Mouse (Mus musculus) embryonic facial prominence, embryonic 11.5 days (tissue): Measurements from ENCODE around the gene Setd7. TPM values are rescaled to one million over a fixed set of nuclear protein-coding genes. Genes with fewer than 3 reads are reported as not detected.

Source experiments
- ATAC-seq: fragments of 200-750 bp; cut with Nextera tagmentation; replicated peaks from 2 replicates; pipeline ENCODE4 v1.8.0; 2017; ENCODE audit warnings: low read depth; ENCODE audit not compliant: insufficient number of reproducible peaks, low FRiP score, low TSS enrichment
- DNase-seq: peaks from one replicate; pipeline ENCODE4 v3.0.0-alpha.2; 2015; ENCODE audit warnings: low spot score
- H3K27ac ChIP-seq: fragments of 300-500 bp; sonication (generic); replicated peaks from 2 replicates; pipeline ENCODE4 v1.5.1; 2014; ENCODE audit warnings: mild to moderate bottlenecking, low read depth, low read length, control low read depth
- H3K27me3 ChIP-seq: fragments of 300-500 bp; sonication (generic); 2 replicates; pipeline ENCODE4 v1.6.1; 2014; ENCODE audit warnings: mild to moderate bottlenecking, low read length, moderate library complexity, mixed read lengths; ENCODE audit not compliant: control insufficient read depth, insufficient read depth
- H3K36me3 ChIP-seq: fragments of 300-500 bp; sonication (generic); replicated peaks from 2 replicates; pipeline ENCODE4 v1.6.1; 2014; ENCODE audit warnings: low read depth, mild to moderate bottlenecking, low read length, moderate library complexity, mixed read lengths; ENCODE audit not compliant: control insufficient read depth, insufficient read depth
- H3K4me1 ChIP-seq: fragments of 300-500 bp; sonication (generic); 2 replicates; pipeline ENCODE4 v1.6.1; 2014; ENCODE audit warnings: low read length, mixed read lengths; ENCODE audit not compliant: control insufficient read depth, insufficient read depth
- H3K4me2 ChIP-seq: fragments of 300-500 bp; sonication (generic); 2 replicates; pipeline ENCODE4 v1.6.1; 2014; ENCODE audit warnings: low read depth, mild to moderate bottlenecking, control low read depth, low read length, moderate library complexity
- H3K4me3 ChIP-seq: fragments of 300-500 bp; sonication (generic); 2 replicates; pipeline ENCODE4 v1.5.1; 2014; ENCODE audit warnings: low read depth, low read length, control low read depth
- H3K9ac ChIP-seq: fragments of 300-500 bp; sonication (generic); replicated peaks from 2 replicates; pipeline ENCODE4 v1.6.1; 2014; ENCODE audit warnings: mild to moderate bottlenecking, control low read depth, low read length
- H3K9me3 ChIP-seq: fragments of 300-500 bp; sonication (generic); replicated peaks from 2 replicates; pipeline ENCODE4 v1.6.1; 2016; ENCODE audit warnings: mild to moderate bottlenecking, low read length, inconsistent platforms, mixed read lengths; ENCODE audit not compliant: control insufficient read depth
- WGBS: fragments of 180-500 bp; shearing (Covaris S2); extraction: QIAGEN DNeasy Blood & Tissue Kit; methylation state at CpG from one replicate; pipeline ENCODE4 v1.1.7; 2014; 5-methylcytosine and 5-hydroxymethylcytosine counted together
- polyA plus RNA-seq: library from polyadenylated mRNA; unstranded; fragments of >200 nt; fragmentation: Nextera tagmentation; extraction: Ambion mirVana; gene quantifications from 2 replicates; pipeline ENCODE4 v1.2.1, GENCODE M21; 2014

Setd7 gene
- polyA plus RNA-seq, 1 experiment from 2014 or later: 5.0 TPM

DNA sequence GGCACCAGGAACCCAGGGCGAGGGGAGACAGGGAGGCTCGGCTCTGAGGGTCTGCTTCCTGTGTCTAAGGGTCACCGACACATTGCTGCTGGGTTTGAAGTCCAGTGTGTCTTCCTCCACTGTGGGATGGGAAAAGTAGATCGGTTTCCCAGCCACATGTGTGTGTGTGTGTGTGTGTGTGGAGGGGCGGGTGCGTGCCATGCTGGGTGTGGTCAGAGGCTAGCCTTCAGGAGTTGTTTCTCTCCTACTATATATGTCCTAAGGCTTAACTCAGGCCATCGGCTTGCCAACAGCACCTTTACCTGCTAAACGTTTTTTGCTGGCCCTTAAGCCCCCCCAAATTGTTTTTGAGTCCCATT lies 41.9 kb downstream of the Setd7 start:
- Histone ChIP-seq H3K36me3 (no peaks in the 10 kb centered on the region; the same call in none of the 2 replicates), H3K9me3 (no peaks in the 10 kb centered on the region), H3K4me2 (no peak overlapping the region), H3K4me3 (no peak overlapping the region), H3K27ac (no peak overlapping the region), H3K9ac (no peak overlapping the region), H3K27me3 (no peaks in the 10 kb centered on the region), H3K4me1 (no peaks in the 10 kb centered on the region)
- DNase-seq (no peak), ATAC-seq (no peak)
- WGBS: 61% methylated on average over 8 of the region's 8 CpGs

DNA sequence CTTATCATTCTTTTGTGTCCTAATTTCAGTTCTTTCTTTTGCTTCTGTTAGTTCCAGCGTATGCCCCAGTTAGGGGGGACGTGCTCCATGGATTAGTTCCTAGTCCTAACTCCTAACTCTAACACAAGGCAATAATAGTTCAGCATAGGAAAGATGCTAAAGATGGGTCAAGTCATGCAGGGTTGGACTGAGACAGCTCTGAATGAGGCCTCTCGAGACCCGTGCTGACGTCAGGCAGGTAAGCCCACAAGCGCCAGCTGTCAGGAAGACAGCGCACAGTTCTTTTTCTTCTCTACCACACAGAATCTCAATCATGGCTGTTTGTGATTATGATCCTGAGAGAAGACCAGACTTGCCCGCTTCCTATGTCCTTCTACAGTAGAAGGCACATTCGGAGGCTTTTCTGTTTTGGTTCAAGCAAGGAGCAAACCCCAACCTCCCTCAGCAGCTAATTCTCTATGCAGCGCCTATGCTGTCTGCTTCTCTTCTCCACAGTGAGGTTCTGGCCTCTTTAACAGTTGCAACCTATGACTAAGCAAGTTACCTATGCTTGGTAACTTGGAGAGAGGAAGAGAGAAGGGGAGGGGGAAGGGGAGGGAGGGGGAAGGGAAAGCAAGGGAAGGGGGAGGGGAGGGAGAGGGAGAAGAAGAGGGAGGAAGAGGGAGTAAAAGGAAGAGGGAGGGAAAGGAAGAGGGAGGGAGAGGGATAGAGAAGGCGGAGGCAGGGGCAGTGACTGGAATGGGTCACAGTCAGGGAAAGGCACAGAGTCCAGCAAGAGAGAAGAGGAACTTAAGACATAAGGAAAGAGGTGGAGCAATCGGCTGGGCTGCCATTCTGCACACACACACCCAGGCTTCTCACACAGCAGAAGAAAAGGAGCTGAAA lies 42.6 kb downstream of the Setd7 start:
- DNase-seq (peak; percentile 8), ATAC-seq (no peak)
- 67% methylated on average over 12 of the region's 12 CpGs for WGBS
- Histone ChIP-seq H3K9me3 (no peaks in the 10 kb centered on the region), H3K4me1 (no peaks in the 10 kb centered on the region), H3K4me3 (no peak overlapping the region), H3K27ac (no peak overlapping the region; the same call in 1 of the 2 replicates), H3K4me2 (no peak overlapping the region), H3K9ac (no peak overlapping the region), H3K36me3 (no peaks in the 10 kb centered on the region; the same call in 1 of the 2 replicates), H3K27me3 (no peaks in the 10 kb centered on the region)

DNA sequence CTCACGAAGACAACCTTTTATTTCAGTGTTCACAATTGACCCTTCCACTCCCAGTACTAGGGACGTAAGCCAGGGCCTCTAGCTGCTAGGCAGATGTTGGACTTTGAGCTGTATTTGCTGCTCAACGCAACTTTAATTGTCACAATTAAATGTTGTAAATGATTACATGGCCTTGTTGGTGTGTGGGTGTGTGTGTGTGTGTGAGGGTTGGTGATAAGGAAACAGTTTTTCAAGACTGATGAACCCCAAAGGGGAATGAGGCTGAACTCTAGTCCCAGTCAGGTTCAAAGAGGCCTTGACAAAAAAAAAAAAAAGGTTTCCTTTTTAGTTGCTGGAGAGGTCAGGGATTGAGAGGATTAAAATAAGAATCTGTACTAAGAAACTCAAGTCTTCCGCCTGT lies 43.2 kb downstream of the Setd7 start:
- H3K36me3 ChIP-seq: no peaks in the 10 kb centered on the region; the same call in 1 of the 2 replicates
- H3K4me2 ChIP-seq: no peak overlapping the region
- no peak overlapping the region for H3K9ac ChIP-seq
- H3K9me3 ChIP-seq: no peaks in the 10 kb centered on the region
- no peaks in the 10 kb centered on the region for H3K4me1 ChIP-seq
- H3K4me3 ChIP-seq: no peak overlapping the region
- no peak for ATAC-seq
- 80% methylated on average over 4 of the region's 4 CpGs for WGBS
- no peaks in the 10 kb centered on the region for H3K27me3 ChIP-seq
- H3K27ac ChIP-seq: no peak overlapping the region
- no peak for DNase-seq

DNA sequence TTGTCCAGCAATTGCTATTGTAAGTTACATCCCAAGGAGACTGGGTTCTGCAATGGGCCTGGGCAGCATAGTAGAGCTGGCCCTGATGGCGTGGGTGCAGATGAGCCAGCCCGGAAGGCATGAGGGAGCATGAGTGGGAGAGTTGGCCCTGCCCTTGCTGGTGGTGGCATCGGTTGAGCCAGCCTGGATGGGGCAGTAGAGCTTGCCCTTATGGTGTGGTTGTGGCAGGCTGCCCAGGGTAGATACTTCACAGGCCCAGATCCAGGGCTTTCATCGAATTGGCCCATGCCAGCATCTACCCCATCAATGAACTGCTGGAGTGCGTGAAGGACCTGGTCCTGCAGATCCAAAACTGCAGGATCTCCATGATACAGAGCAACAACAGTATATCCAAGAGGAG lies 48.7 kb downstream of the Setd7 start:
- H3K4me3 ChIP-seq: no peak overlapping the region
- ATAC-seq (no peak), DNase-seq (no peak)
- no peaks in the 10 kb centered on the region for H3K27me3 ChIP-seq
- H3K27ac ChIP-seq: no peak overlapping the region
- H3K4me2 ChIP-seq: no peak overlapping the region
- no peak overlapping the region for H3K9ac ChIP-seq
- no peaks in the 10 kb centered on the region for H3K4me1 ChIP-seq
- WGBS: 97% methylated on average over 5 of the region's 5 CpGs
- H3K36me3 ChIP-seq: no peaks in the 10 kb centered on the region
- no peaks in the 10 kb centered on the region for H3K9me3 ChIP-seq

DNA sequence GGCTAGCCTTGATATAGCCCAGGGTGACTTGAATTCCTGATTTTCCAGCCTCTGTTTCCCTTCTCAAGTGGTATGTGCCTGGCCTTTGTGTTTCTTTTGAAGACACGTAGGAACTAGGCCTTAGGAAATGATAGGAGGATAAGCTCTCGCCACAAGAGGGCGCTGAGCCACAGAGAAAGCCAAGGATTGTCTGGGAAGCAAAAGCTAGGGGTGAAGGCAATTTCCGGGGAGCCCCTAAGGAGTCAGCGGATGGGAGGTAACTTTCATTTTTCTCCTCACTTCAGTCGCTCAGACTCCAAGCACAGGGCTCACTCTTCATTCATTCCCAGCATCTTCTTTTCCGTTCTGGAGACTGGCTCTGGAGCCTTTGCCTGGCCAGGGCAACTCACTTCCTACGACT lies 49.8 kb downstream of the Setd7 start:
- WGBS: 34% methylated on average over 8 of the region's 8 CpGs
- DNase-seq (peak; percentile 82), ATAC-seq (0 out of 2 replicates have a peak, but pooled peaks have one; percentile 37)
- H3K9me3 ChIP-seq: no peaks in the 10 kb centered on the region
- no peak overlapping the region for H3K9ac ChIP-seq
- no peaks in the 10 kb centered on the region for H3K36me3 ChIP-seq
- H3K27ac ChIP-seq: no peak overlapping the region
- H3K4me1 ChIP-seq: no peaks in the 10 kb centered on the region
- H3K4me3 ChIP-seq: no peak overlapping the region
- H3K4me2 ChIP-seq: no peak overlapping the region
- no peaks in the 10 kb centered on the region for H3K27me3 ChIP-seq

DNA sequence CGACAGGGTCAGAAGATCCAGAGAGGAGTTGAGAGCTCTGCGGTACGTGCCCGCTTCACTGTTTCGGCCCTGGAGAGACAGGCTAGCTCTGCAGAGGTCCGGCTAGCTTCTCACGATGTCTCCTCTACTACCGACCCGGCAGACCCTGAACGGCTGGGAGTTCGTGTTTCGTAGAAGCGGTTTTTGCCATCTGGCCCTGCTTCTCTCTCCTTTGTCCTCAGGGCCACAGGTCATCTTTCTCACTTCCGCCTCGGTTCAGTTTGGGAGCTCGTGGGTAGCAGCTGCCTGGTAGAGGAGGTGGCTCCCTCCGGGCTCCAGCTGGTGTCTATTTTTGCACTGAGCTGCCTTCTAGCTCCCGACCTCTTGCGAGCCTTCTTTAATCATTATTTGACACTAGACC lies 55.2 kb downstream of the Setd7 start:
- Histone ChIP-seq H3K9ac (no peak overlapping the region), H3K4me1 (no peaks in the 10 kb centered on the region), H3K27me3 (no peaks in the 10 kb centered on the region), H3K27ac (no peak overlapping the region), H3K4me2 (no peak overlapping the region), H3K36me3 (no peaks in the 10 kb centered on the region), H3K4me3 (no peak overlapping the region), H3K9me3 (no peaks in the 10 kb centered on the region)
- peak; percentile 52; the same call in 1 of the 2 replicates for ATAC-seq
- 38% methylated on average over 19 of the region's 19 CpGs for WGBS
- peak; percentile 59 for DNase-seq

DNA sequence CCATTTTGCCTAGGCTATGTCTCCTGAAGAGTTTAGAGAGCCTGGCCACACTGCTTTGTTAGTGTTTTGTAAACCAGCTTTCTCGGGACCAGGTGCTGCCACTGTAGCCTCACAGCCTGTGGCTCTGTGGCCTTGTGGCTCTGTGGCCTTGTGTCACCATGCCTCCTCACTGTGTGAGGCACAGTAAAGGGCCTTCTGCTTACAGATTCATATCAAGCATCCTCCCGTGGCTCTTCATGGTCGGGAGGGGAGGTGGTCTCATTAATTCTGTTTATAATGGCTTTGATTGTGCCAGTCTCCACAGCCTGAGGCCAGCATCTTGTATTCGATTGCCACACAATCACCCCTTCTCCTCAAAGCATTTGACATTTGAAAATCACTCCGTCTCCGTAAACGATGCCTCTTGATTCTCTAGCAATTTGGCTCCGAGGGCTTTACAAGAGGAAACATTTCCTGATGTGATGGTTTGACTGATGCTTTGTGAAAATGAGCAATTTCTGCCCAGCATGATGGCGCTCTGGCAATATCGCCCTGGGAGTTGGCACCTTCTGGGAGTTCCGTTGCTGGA lies 56.2 kb downstream of the Setd7 start:
- DNase-seq (no peak), ATAC-seq (no peak)
- H3K36me3 ChIP-seq: no peaks in the 10 kb centered on the region
- H3K27ac ChIP-seq: no peak overlapping the region
- H3K9me3 ChIP-seq: no peaks in the 10 kb centered on the region
- H3K4me2 ChIP-seq: no peak overlapping the region
- no peak overlapping the region for H3K9ac ChIP-seq
- no peaks in the 10 kb centered on the region for H3K27me3 ChIP-seq
- no peaks in the 10 kb centered on the region for H3K4me1 ChIP-seq
- WGBS: 58% methylated on average over 11 of the region's 11 CpGs
- H3K4me3 ChIP-seq: no peak overlapping the region

DNA sequence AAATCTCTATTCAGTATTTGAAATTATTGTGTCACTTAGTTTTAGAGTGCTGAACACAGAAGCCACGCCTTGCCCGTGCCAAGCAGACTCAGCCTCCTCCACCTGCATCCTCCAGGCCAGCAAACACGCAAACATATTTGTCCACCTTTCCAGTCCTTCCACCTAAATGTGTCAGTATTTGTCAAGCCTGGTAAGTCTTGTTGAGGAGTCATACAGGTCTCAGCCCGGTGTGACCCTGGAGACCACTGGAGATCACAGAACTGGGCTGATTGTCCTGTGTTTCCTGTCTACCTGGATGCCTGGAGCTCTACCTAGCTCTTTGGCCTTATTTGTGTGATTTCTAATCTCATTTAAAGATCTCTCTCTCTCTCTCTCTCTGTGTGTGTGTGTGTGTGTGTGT lies 60.8 kb downstream of the Setd7 start:
- WGBS: 94% methylated on average over 4 of the region's 4 CpGs
- Histone ChIP-seq H3K9ac (no peak overlapping the region), H3K4me3 (no peak overlapping the region), H3K27ac (no peak overlapping the region), H3K4me1 (no peaks in the 10 kb centered on the region), H3K36me3 (no peaks in the 10 kb centered on the region), H3K27me3 (no peaks in the 10 kb centered on the region), H3K4me2 (no peak overlapping the region), H3K9me3 (no peaks in the 10 kb centered on the region)
- no peak for ATAC-seq
- DNase-seq: no peak
